Mouse (Mus musculus) C2C12 (cell line): ENCODE data around the gene Cdc42ep5.

Experiments
- CEBPB ChIP-seq: IDR thresholded peaks from one replicate; pipeline ENCODE4 v1.6.1; 2011; ENCODE audit warnings: low read depth, mild to moderate bottlenecking, control low read depth, moderate library complexity
- CTCF ChIP-seq: IDR thresholded peaks from one replicate; pipeline ENCODE4 v1.5.1; 2011; ENCODE audit not compliant: control insufficient read depth, insufficient read depth, insufficient read length
- MYOG ChIP-seq: IDR thresholded peaks from one replicate; pipeline ENCODE4 v1.6.1; 2011; ENCODE audit not compliant: control insufficient read depth, insufficient read length; ENCODE audit errors: extremely low read depth

- TF ChIP-seq CTCF (peak; percentile 71), MYOG (no peak), CEBPB (no peak)
Measured at GRCm38 (mm10) chr7:4145552-4146190, 19.0 kb downstream of the Cdc42ep5 start.
